Mouse (Mus musculus): ENCODE results near the gene Syne1.

DNA sequence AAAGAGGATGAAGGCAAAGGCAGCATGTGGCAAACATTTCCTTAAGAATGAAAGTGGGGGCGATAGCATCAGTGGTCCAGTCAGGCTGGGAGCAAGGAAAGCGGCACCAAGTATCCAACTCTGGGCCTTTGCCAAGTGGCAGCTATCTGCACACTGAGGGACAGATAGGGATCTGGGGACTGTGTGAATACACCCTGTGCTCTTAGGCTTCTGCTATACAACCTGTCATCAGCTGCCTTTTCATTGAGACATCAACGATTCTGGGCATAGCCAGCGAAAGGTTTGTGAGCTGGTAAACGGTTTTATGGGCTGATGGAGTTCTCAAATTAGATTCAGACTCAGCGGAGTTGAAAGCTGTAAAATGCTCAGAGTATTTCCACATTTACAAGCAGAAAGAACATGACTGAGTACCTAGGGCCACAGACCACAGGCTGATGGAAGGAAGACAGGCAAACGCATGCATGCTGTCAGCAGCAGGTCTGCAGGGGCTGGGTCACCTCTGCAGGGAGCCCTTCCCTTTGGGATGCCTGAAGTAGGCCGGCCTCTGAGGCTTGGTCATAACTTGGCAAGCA lies 542.4 kb downstream of the Syne1 start:
- TF ChIP-seq CTCF (IDR thresholded peaks at IDR 0.05; ENCODE audit: low read depth) (no peak), EP300 (optimal IDR thresholded peaks at IDR 0.05) (no peak)
